Mouse (Mus musculus): ENCODE data around the gene Ankrd11. TPM values are rescaled to one million over a fixed set of nuclear protein-coding genes. Genes with fewer than 3 reads are reported as not detected.

Gene Ankrd11
- total RNA-seq, 2 experiments from 2014 or later: 43.5 to 51.1 TPM

DNA sequence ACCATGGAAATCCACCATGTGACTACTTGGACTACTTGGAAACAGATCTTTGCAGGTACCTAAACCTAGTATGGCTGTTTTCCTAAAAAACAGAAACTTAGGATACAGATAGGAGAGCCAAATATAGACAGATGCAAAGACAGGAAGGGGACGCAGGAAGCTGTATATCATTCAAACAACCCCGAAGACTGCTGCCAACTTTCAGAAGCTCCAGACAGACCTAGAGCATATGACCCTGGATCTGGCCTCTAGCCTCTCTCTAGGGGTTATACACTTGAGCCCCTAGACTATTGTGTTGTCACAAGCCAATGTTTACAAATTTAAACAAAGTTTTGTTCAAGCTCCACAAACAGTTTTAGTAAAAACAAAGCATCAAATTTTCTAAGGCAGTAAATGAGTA is 80.6 kb downstream of the Ankrd11 start:
- DNase-seq: no peak

DNA sequence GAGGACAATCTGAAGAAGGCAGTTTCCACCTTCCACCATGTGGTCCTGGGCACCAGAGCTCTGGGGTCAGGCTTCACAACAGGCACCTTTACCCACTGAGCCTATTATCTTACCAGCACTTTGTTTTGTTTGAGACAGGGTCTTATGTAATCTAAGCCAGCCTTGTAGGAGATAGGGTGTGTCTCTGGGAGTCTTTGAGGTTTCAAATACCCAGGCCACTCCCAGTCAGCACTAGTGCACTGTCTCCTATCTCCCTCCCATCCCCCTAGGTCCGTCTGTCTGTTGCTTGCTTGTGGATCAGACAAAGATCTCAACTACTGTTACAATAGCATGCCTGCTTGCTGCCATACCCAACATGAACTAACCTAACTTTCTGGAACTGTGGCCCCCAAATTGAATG is 81.1 kb downstream of the Ankrd11 start:
- no peak for DNase-seq

GRCm38 (mm10) chr8:122960323-122960722 is 81.8 kb downstream of the Ankrd11 start:
- no peak for DNase-seq

DNA sequence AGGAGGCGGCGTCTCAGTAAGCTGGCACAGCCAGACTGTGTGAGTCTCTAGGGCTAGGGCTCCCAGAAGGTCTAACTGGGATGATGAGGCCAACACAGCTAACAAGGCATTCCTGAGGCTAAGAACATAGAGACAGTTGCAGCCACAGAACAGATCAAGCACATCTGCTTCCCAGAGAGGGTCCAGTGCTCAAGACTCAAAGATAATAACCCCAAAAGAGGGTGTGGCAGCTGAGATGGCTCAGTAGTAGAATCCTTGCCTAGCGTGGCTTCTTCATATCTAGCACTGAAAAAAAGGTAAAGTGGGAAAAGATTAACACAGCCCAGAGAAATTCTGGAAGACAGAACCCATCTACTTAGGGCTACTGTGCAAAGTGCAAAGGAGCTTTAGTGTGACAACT is 86.1 kb downstream of the Ankrd11 start:
- no peak for DNase-seq

- no peak for DNase-seq
Measured at GRCm38 (mm10) chr8:122955195-122955594, 86.9 kb downstream of the Ankrd11 start.

- DNase-seq: no peak
Measured at GRCm38 (mm10) chr8:122954090-122954799, 87.8 kb downstream of the Ankrd11 start.

DNA sequence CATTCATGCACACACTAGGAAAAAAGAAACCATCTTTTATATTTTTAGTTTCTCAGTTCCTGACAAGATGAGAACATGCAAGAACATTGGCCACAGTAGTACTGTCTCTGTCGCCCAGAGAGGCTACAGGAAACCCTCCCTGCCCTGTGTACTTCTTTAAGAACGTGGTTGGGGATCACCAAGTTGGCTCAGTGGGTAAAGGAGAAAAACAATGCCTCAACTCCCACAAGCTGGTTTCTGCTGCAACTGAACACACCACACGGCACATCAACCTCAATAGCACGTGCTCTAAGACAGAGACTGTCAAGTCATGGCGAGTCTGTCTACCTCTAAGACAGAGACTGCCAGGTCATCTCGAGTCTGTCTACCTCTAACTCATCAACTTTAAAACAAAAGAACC is 89.0 kb downstream of the Ankrd11 start:
- DNase-seq: no peak

- DNase-seq: no peak
Measured at GRCm38 (mm10) chr8:122951456-122951855, 90.6 kb downstream of the Ankrd11 start.

- no peak for DNase-seq
Measured at GRCm38 (mm10) chr8:122949701-122950100, 92.4 kb downstream of the Ankrd11 start.

DNA sequence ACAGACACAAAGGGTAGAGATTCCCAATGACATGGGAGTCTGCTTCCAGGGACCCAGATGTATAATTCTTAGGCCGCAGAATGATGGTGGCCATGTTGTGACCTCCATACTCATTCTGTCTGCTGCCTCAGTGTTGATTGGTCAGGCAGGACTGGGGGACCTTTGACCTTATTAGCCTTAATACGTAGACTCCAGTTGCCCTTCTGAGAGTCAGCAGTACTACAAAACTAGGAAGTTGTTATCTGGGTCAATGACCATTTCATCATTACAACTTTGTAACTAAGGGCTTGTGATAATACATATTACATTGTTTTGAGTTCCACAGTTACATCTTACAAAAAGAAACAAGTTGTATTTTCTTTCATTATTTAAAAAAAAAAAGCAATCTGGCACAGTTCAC is 96.3 kb downstream of the Ankrd11 start:
- no peak for DNase-seq

DNA sequence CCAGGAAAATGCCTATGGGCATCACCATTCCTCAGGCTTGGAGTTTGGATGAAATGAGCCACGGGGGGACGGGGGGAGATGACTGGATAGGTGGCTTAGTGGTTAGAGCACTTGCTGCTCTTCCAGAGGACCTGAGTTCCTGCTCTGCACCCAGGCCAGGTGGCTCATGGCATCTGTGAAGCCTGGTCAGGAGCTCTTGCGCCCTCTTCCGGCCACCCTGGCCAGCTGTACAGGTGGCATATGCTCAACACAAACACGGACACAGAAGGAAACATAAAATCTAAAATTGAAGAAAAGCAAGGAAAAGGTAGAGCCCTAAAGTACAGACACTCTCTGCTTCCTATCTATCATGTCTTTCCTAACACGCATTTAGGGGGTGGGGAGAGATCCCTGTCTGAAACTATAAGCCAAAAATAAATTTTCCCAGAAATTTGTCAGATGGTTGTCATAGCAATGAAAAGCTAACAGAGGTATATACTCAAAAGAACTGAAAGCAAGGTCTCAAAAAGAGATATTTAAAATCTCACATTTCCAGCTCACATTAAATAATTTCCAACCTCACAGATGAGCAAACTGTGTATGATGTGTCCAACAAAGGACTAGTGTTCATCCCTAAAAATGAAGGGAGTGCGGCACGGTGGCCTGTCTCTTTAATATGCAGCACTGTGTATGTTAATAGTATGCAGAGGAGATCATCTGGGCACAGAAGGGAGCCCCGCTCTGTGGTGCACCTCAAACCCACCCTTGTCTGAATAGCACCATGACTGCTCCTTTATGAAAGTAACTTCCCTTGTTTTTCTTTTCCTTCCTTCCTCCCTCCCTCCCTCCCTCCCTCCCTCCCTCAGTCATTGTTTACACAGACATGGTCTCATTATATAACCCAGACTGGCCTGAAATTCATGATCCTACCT is 99.0 kb downstream of the Ankrd11 start:
- DNase-seq: no peak

DNA sequence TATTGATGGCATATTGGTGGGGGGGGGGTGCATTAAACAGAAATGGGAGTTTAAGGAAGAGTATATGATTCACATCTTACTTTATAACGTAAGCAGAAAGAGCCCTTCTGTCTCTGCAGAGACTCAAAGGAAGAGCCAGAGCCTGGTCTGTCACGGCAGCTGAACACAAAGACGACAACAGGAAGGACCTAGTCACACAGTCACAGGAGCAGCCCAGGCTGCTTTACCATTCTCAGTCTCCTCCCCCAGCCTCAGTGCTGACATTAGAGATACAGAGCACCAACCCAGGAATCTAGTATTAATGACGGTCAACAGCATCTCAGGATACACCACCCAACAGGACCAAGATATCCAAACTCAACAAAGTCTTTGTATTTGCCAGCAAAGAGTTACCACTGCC is 103.5 kb downstream of the Ankrd11 start:
- no peak for DNase-seq

GRCm38 (mm10) chr8:122938170-122938569 is 103.9 kb downstream of the Ankrd11 start:
- DNase-seq: no peak

GRCm38 (mm10) chr8:122937545-122938053 is 104.5 kb downstream of the Ankrd11 start:
- DNase-seq: no peak

GRCm38 (mm10) chr8:122935912-122936311 is 106.2 kb downstream of the Ankrd11 start:
- DNase-seq: no peak

DNA sequence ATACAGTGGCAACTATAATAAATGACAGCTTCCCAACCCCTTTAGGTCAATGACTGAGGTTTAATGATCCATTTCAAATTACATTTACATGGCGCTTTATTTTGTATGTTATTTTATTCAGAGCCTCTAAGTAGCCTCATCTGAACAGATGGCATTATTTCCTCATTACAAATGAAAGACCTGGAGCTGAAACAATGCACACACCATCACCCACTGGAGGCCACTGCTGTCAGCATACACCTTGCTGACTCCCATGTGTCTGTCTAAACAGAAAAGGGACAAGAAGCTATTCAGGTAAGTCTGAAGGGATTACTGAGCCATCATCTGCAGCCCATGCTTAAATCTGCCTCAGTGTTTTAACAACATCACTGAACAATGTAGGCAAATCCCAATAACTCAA is 107.0 kb downstream of the Ankrd11 start:
- DNase-seq: no peak

- DNase-seq: no peak
Measured at GRCm38 (mm10) chr8:122933973-122934372, 108.1 kb downstream of the Ankrd11 start.

- no peak for DNase-seq
Measured at GRCm38 (mm10) chr8:122932561-122932959, 109.5 kb downstream of the Ankrd11 start.

DNA sequence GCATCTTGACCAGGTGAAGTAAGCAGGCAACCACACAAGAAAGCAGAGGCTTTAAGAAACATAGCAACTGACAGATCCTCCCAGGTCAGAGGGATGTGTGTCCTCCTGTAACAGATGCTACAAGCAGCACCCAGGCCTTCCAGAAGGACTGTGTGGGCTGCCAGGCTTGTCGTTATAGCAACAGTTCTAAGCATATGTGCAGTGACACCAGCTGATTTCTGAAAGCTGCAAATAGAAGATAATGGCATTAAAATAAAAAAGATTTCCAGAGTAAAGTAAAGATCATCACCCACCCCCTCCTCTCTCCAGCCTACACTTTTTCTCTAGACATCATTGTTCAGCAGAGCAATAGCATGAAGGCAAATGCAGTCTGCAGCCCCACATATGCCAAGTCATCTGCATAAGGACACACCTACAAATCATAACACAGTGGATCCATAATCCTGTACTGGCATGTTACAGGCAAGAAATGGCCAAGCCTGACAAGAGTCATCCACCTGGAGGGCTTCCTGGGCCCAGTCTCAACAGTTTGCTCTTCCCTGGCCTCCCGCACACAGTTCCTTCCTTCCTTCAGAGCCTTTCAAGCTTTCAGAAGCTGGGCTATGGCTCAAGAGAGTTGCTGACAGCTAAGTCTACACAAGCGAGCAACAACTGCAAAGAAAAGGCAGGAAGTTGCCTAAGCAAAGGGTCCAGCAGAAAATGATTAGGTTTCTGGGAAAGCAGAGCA is 110.1 kb downstream of the Ankrd11 start:
- DNase-seq: no peak

DNA sequence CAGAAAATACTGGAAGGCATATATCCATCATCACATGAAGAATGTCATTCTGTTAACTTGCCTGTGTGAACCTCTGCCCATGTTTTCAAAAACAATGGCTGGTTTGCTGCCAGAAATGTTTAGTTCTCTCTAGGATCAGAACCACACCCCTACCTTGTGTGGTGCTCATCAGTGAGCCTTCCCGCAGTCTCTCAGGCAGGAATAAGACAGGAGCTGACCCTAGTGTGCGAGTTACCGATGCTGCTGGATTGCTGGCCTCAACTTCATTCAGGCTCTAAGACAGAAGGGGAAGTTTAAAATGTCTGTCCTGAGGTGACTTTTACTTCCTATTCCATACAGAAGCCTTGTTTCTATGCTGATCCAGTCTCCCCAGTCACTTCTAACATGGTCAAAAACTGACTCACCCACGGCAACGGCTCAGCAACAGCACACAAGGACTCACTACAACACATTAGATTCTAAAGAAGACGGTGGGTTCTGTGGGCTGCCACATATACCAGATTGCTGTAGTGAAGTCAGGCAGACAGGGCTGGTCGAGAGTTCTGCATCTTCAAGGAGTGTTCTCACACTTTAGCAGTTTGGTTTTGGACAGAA is 113.3 kb downstream of the Ankrd11 start:
- no peak for DNase-seq

DNA sequence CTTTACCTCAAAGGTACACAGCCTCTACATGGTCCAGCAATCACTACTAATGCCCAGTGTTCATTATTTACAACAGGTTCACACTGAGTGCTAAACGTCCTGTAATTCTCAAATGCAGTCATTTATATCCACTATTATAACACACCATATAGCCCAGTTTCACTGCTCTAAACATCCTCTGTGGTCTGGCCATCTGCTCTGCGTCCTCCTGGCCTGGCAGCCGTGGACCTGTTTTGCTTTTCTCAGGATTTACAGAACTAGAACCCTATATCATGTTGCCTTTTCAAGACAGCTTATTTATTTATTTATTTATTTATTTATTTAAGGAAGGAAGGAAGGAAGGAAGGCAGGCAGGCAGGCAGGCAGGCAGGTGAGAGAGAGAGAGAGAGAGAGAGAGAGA is 114.2 kb downstream of the Ankrd11 start:
- no peak for DNase-seq

GRCm38 (mm10) chr8:122926782-122927181 is 115.3 kb downstream of the Ankrd11 start:
- DNase-seq: no peak
